Mouse (Mus musculus) stomach, embryonic 14.5 days (tissue): Measurements from ENCODE around the gene Calml4. TPM values are rescaled to one million over a fixed set of nuclear protein-coding genes. Genes with fewer than 3 reads are reported as not detected.

ENCODE experiments used
- polyA plus RNA-seq: library from polyadenylated mRNA; unstranded; fragments of >200 nt; fragmentation: Nextera tagmentation; extraction: Ambion mirVana; gene quantifications from 2 replicates; pipeline ENCODE4 v1.2.1, GENCODE M21; 2014

Gene Calml4
- polyA plus RNA-seq, 1 experiment from 2014 or later = 25.1 TPM

Other genes starting within 250 kb of the Calml4 start
- gene Itga11, start 180.3 kb upstream of the Calml4 start, polyA plus RNA-seq = 1.4 and 2.0 TPM in 2 replicates
- gene Fem1b, start 46.1 kb upstream of the Calml4 start, polyA plus RNA-seq = 30.6 TPM in 2 replicates
- gene Cln6, start 19.3 kb upstream of the Calml4 start, polyA plus RNA-seq = 22.2 and 26.4 TPM in 2 replicates
- 67.9 and 75.2 TPM in 2 replicates for gene Pias1, start 129.8 kb downstream of the Calml4 start, polyA plus RNA-seq